Mouse (Mus musculus) frontal cortex, postnatal 25 days (tissue): ENCODE results near the gene Tfip11.

Source experiments
- DNase-seq, 2 experiments: peaks; one replicate each; pipeline ENCODE4 v3.0.0; 2022; ENCODE audit warnings: low spot score in 2 of 2

Tfip11 gene

GRCm38 (mm10) chr5:112320379-112320778 is 5.8 kb upstream of the Tfip11 start:
- DNase-seq = no peak

- DNase-seq = peak; percentile 58 to 66
Observed at GRCm38 (mm10) chr5:112320936-112321335, 5.2 kb upstream of the Tfip11 start.

- no peak for DNase-seq
Observed at GRCm38 (mm10) chr5:112321376-112321775, 4.8 kb upstream of the Tfip11 start.

- DNase-seq = no peak
Observed at GRCm38 (mm10) chr5:112323246-112323645, 2.9 kb upstream of the Tfip11 start.

- DNase-seq = no peak
Observed at GRCm38 (mm10) chr5:112324637-112325545, 1.3 kb upstream of the Tfip11 start.

- no peak for DNase-seq
Observed at GRCm38 (mm10) chr5:112326446-112327009, 370 bp downstream of the Tfip11 start.

- no peak for DNase-seq
Observed at GRCm38 (mm10) chr5:112327854-112328253, 1.7 kb downstream of the Tfip11 start.

- no peak for DNase-seq
Observed at GRCm38 (mm10) chr5:112329805-112330564, 3.8 kb downstream of the Tfip11 start.

- DNase-seq = peak in 1 of 2 experiments; percentile 42
Observed at GRCm38 (mm10) chr5:112335473-112335872, 9.3 kb downstream of the Tfip11 start.

- no peak for DNase-seq
Observed at GRCm38 (mm10) chr5:112337004-112337403, 10.8 kb downstream of the Tfip11 start.

GRCm38 (mm10) chr5:112339215-112339614 is 13.1 kb downstream of the Tfip11 start:
- DNase-seq = no peak

GRCm38 (mm10) chr5:112342463-112343204 is 16.5 kb downstream of the Tfip11 start, which contains the start of the genes Srrd and Hps4:
Srrd (minus strand) TSS chr5:112343040.
Hps4 (plus strand) TSS chr5:112343083.
- peak; percentile 77 to 84 for DNase-seq

GRCm38 (mm10) chr5:112343205-112343595 is 17.0 kb downstream of the Tfip11 start:
- DNase-seq = no peak

- peak in 1 of 2 experiments; percentile 34 for DNase-seq
Observed at GRCm38 (mm10) chr5:112344092-112344960, 18.2 kb downstream of the Tfip11 start.

- DNase-seq = no peak
Observed at GRCm38 (mm10) chr5:112346211-112346965, 20.2 kb downstream of the Tfip11 start.

- DNase-seq = no peak
Observed at GRCm38 (mm10) chr5:112349169-112349568, 23.0 kb downstream of the Tfip11 start.

- no peak for DNase-seq
Observed at GRCm38 (mm10) chr5:112355493-112355892, 29.3 kb downstream of the Tfip11 start.

- DNase-seq = no peak
Observed at GRCm38 (mm10) chr5:112355910-112356309, 29.8 kb downstream of the Tfip11 start, which contains the start of gene Gm6583. Gm6583 (minus strand) TSS chr5:112356033.

GRCm38 (mm10) chr5:112356322-112356721 is 30.2 kb downstream of the Tfip11 start:
- no peak for DNase-seq

GRCm38 (mm10) chr5:112359520-112359919 is 33.4 kb downstream of the Tfip11 start:
- no peak for DNase-seq
